Mouse (Mus musculus) left cerebral cortex, postnatal 25 days (tissue): ENCODE results near the gene Gja1. TPM values are rescaled to one million over a fixed set of nuclear protein-coding genes. Genes with fewer than 3 reads are reported as not detected.

ENCODE experiments used
- DNase-seq, 2 experiments: peaks; one replicate each; pipeline ENCODE4 v3.0.0; 2022; ENCODE audit warnings: low spot score in 2 of 2, mixed read lengths in 1 of 2
- intact Hi-C: fragments of 180-260 bp; cut with DNase I; formaldehyde crosslinking; loops from one replicate; pipeline ENCODE4 v1.15.1; 2025
- total RNA-seq, 2 experiments: library from RNA; stranded (reverse); gene quantifications; 2 replicates each; pipeline ENCODE4 v1.2.3; 2021

The Gja1 gene
- total RNA-seq, 2 experiments from 2014 or later = 191 to 208 TPM

- intact Hi-C loops = no loop called here
- DNase-seq = no peak
Observed at GRCm38 (mm10) chr10:56405934-56406333, 28.8 kb downstream of the Gja1 start.

DNA sequence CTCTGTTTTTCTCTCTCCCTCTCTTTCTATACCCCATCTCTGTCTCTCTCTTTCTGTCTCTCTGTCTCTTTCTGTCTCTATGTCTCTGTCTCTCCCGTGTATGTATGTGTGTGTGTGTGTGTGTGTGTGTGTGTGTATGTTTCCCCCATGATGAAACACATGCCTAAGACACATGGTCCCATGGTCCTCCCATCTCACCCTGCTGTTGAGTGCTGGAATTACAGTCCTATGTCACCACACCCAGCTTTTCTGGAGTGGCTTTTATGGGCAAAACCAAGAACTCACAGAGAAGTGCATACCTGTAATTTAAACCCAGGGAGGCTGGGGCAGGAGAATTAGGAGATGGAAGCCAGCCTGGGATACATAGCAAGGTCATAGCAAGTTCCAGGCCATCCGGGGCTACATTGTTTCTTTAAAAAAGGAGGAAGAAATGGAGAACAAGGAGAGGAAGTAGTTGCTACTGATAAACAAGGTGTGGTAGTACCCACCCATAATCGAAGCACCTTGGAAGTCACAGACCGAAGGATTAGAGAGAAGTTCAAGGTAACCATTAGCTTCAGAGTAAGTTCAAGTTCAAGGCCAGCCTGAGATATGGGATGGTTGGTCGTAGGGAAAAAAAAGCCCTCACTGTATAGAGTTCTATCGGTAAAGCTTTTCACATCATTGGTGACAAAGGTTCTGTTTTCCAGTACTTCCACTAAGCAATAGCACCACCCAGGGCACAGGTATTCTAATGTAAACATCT lies 29.4 kb downstream of the Gja1 start:
- intact Hi-C loops = no loop called here
- no peak for DNase-seq

DNA sequence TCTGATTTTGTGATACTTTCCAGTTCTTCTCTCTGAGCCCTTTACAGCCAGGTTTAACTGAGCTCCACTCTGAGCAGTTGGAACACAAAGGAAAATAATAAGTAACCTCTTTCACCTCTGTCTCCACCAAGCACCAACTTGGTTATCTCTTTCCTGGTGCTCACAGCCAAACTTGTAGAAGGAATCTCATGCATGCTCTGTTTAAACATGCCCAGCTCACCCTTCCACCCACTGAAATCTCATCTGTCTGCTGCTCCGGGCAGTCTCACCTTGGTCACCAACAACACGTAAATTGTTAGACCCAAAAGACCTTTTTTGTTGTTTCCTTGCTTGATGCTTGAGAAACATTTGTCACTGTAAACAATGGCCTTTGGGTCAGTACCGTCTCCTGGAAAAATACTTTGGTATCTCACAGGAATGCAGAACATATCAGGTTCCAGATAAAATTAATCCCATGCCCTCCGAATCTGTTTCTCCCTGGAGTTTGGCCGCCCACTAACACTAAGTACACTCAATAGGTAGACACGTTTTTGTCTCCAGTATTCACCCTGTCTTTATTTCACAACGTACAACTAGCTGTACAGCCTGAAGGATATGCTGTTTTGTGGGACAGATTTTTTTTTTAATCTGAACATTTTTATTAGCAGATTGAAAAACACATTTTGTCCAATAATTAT lies 38.9 kb downstream of the Gja1 start:
- no peak for DNase-seq
- intact Hi-C loops = no loop called here

GRCm38 (mm10) chr10:56422518-56422917 lies 45.4 kb downstream of the Gja1 start:
- intact Hi-C loops = no loop called here

GRCm38 (mm10) chr10:56425016-56425798 lies 48.1 kb downstream of the Gja1 start:
- peak in 1 of 2 experiments; percentile 3 for DNase-seq
- intact Hi-C loops = no loop called here

More at GRCm38 (mm10) chr10:56422518-56422917, 45.4 kb downstream of the Gja1 start:
- no peak for DNase-seq

GRCm38 (mm10) chr10:56426369-56426768 lies 49.2 kb downstream of the Gja1 start:
- no peak for DNase-seq
- intact Hi-C loops = no loop called here

GRCm38 (mm10) chr10:56427382-56427781 lies 50.3 kb downstream of the Gja1 start:
- no peak for DNase-seq
- intact Hi-C loops = no loop called here

DNA sequence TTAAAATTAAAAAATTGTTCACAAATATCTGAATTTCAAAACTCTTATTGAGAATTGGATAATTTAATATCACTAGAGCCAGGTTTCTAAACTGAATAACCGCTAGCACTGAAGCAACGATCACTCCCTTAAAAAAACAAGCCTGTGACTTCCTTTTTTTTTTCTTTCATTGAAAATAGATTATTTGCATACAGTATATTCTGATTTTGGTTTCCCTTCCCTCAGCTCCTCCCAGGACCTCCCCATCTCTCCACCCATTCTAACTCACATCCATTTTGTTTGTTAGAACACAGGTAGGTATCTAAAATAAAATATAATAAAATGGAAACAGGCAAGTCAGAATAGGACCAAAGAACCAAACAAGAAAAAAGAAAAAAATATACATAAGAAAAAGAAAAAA lies 50.7 kb downstream of the Gja1 start:
- intact Hi-C loops = no loop called here
- DNase-seq = no peak

GRCm38 (mm10) chr10:56429011-56429410 lies 51.9 kb downstream of the Gja1 start:
- DNase-seq = no peak
- intact Hi-C loops = no loop called here

- peak; percentile 3 for DNase-seq
Observed at GRCm38 (mm10) chr10:56431600-56432389, 54.7 kb downstream of the Gja1 start.

GRCm38 (mm10) chr10:56432390-56432709 lies 55.2 kb downstream of the Gja1 start:
- intact Hi-C loops = no loop called here
- DNase-seq = no peak

More at GRCm38 (mm10) chr10:56431600-56432389, 54.7 kb downstream of the Gja1 start:
- intact Hi-C loops = no loop called here

GRCm38 (mm10) chr10:56437290-56437689 lies 60.2 kb downstream of the Gja1 start:
- no peak for DNase-seq
- intact Hi-C loops = no loop called here

DNA sequence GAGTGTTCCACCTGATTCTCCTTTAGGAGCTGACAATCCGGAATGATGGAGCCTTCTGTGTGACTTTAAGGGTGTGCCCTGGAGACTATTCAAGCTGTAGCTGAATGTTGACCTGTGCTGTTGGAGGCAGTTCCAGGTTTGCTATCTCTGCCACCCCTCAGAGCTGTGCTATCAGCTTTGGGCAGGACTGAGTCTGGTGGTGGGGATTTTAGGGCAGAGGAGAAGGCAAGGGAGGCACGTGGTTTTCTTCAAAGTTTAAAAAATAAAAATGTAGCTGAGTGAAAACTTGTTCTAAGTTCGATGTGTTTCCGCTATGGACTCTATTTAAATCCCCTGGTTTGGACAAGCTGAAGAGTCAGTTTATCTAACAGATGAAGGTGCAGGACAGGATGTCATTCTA lies 62.5 kb downstream of the Gja1 start:
- DNase-seq = no peak
- intact Hi-C loops = no loop called here

- no peak for DNase-seq
- intact Hi-C loops = no loop called here
Observed at GRCm38 (mm10) chr10:56444457-56444856, 67.3 kb downstream of the Gja1 start.

DNA sequence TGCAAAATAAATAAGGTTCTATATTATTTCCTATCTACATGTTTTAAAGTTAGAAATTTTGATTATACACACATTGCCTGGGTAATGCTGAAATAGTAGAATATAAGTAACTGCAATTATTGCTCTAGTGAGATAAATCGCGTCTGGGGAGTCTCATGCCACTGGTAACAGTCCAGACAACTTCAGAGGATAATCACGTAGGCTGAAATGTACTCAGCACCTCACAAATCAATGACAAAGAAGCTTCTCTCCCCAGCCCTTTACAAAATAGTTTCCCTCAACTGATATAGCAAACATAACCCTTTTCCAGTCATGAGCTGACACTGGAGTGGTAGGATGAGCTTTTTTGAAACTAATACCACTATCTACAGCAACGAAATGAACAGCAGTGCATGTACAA lies 71.9 kb downstream of the Gja1 start:
- no peak for DNase-seq
- intact Hi-C loops = no loop called here

Other genes with a start within 250 kb of the Gja1 start
- 1 to 10 TPM; 7.4 to 7.8 TPM for gene Tbc1d32, start 148.6 kb upstream of the Gja1 start, total RNA-seq